Mouse (Mus musculus) limb, embryonic 12.5 days (tissue): ENCODE data around the gene Rbm38. TPM values are rescaled to one million over a fixed set of nuclear protein-coding genes. Genes with fewer than 3 reads are reported as not detected.

Source experiments
- ATAC-seq: fragments of 200-750 bp; cut with Nextera tagmentation; 2 replicates; pipeline ENCODE4 v1.8.0; 2017; ENCODE audit warnings: low read depth, moderate TSS enrichment; ENCODE audit not compliant: insufficient number of reproducible peaks, insufficient read depth, low FRiP score, low TSS enrichment
- H3K27ac ChIP-seq: fragments of 300-500 bp; sonication (generic); 2 replicates; pipeline ENCODE4 v1.5.1; 2016; ENCODE audit warnings: mild to moderate bottlenecking, moderate library complexity
- H3K27me3 ChIP-seq: fragments of 300-500 bp; sonication (generic); 2 replicates; pipeline ENCODE4 v1.6.1; 2016; ENCODE audit warnings: mild to moderate bottlenecking, moderate library complexity
- H3K36me3 ChIP-seq: fragments of 300-500 bp; sonication (generic); 2 replicates; pipeline ENCODE4 v1.6.1; 2016; ENCODE audit warnings: mild to moderate bottlenecking, moderate library complexity
- H3K4me1 ChIP-seq: fragments of 300-500 bp; sonication (generic); replicated peaks from 2 replicates; pipeline ENCODE4 v1.6.1; 2016
- H3K4me2 ChIP-seq: fragments of 300-500 bp; sonication (generic); 2 replicates; pipeline ENCODE4 v1.6.1; 2016; ENCODE audit warnings: mild to moderate bottlenecking, moderate library complexity
- H3K4me3 ChIP-seq: fragments of 300-500 bp; sonication (generic); replicated peaks from 2 replicates; pipeline ENCODE4 v1.5.1; 2016; ENCODE audit warnings: mild to moderate bottlenecking
- H3K9ac ChIP-seq: fragments of 300-500 bp; sonication (generic); replicated peaks from 2 replicates; pipeline ENCODE4 v1.6.1; 2016; ENCODE audit warnings: mild to moderate bottlenecking, moderate library complexity
- H3K9me3 ChIP-seq: fragments of 300-500 bp; sonication (generic); 2 replicates; pipeline ENCODE4 v1.6.1; 2016; ENCODE audit warnings: mild to moderate bottlenecking, moderate library complexity
- WGBS: fragments of 180-500 bp; shearing (Covaris S2); methylation state at CpG from one replicate; pipeline ENCODE4 v1.1.7; 2016; 5-methylcytosine and 5-hydroxymethylcytosine counted together
- polyA plus RNA-seq: library from polyadenylated mRNA; unstranded; fragments of >200 nt; fragmentation: Nextera tagmentation; extraction: Ambion mirVana; gene quantifications from 2 replicates; pipeline ENCODE4 v1.2.1, GENCODE M21; 2016

The Rbm38 gene
- polyA plus RNA-seq, 1 experiment from 2014 or later, result 40.1 TPM

DNA sequence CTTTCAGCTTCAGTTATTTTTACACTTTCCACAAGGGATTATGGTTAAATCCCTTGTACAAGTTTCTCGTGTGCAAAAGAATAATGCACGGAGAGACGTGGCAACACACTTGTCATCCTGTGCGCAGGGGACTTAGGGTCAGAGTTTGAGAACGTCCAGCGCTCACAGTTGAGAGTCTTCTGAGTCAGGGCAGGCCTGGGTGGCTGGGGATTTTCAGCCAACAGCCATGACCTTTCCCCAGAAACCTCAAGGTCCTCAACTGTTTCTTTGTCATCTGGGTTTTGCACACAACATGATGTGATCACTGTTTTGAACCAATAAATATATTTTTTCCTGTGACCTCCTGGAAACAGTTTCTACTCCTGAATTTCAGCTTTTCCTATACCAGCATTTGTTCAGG lies 30.1 kb upstream of the Rbm38 start:
- H3K36me3 ChIP-seq, result no peaks in the 10 kb centered on the region
- WGBS, result 76% methylated on average over 6 of the region's 6 CpGs
- ATAC-seq, result no peak

GRCm38 (mm10) chr2:172996207-172996606 lies 24.1 kb upstream of the Rbm38 start:
- no peak overlapping the region for H3K27ac ChIP-seq
- no peaks in the 10 kb centered on the region for H3K9me3 ChIP-seq

More for the DNA sequence above, 30.1 kb upstream of the Rbm38 start:
- no peak overlapping the region for H3K4me3 ChIP-seq
- no peak overlapping the region for H3K27ac ChIP-seq
- H3K27me3 ChIP-seq, result no peaks in the 10 kb centered on the region; the same call in none of the 2 replicates
- no peaks in the 10 kb centered on the region for H3K9me3 ChIP-seq
- H3K4me2 ChIP-seq, result no peak overlapping the region
- H3K9ac ChIP-seq, result no peak overlapping the region
- 0 out of 2 replicates have a peak, but pooled peaks cover 7% of the 10 kb centered on the region for H3K4me1 ChIP-seq

DNA sequence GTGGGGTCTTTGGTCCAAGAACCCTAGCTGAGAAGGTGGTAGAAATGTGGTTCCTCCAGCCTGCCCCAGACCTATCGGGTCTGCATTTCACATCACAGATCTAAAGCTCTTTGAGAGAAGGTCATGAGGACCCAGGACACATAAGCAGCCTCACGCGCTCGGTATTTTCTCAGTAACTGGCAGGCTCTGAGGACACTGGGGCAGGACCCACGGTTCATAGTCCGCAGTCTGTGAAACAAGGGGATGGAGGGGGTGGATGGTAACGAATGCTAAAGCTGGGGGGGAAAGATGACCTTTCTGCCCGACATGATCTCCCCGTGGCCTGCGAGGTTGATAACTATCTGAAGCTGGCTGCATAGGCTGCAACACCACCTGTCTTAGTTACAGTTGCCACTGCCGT lies 22.6 kb upstream of the Rbm38 start:
- H3K27me3 ChIP-seq, result no peaks in the 10 kb centered on the region; the same call in 1 of the 2 replicates
- ATAC-seq, result no peak
- no peak overlapping the region for H3K4me2 ChIP-seq
- no peak overlapping the region for H3K9ac ChIP-seq
- WGBS, result 66% methylated on average over 11 of the region's 11 CpGs
- no peaks in the 10 kb centered on the region for H3K9me3 ChIP-seq
- peaks cover 20% of the 10 kb centered on the region for H3K4me1 ChIP-seq
- H3K36me3 ChIP-seq, result peaks cover 9% of the 10 kb centered on the region
- no peak overlapping the region for H3K4me3 ChIP-seq
- H3K27ac ChIP-seq, result no peak overlapping the region

More at GRCm38 (mm10) chr2:172996207-172996606, 24.1 kb upstream of the Rbm38 start:
- H3K4me1 ChIP-seq, result peaks cover 11% of the 10 kb centered on the region; the same call in 1 of the 2 replicates
- no peak overlapping the region for H3K4me3 ChIP-seq
- H3K27me3 ChIP-seq, result no peaks in the 10 kb centered on the region; the same call in 1 of the 2 replicates
- H3K9ac ChIP-seq, result no peak overlapping the region
- H3K36me3 ChIP-seq, result no peaks in the 10 kb centered on the region
- WGBS, result 11% methylated on average over 4 of the region's 4 CpGs
- ATAC-seq, result no peak
- H3K4me2 ChIP-seq, result no peak overlapping the region

- Histone ChIP-seq H3K4me2 (no peak overlapping the region), H3K36me3 (peaks cover 16% of the 10 kb centered on the region), H3K4me1 (peaks cover 20% of the 10 kb centered on the region), H3K27me3 (no peaks in the 10 kb centered on the region; the same call in 1 of the 2 replicates), H3K27ac (no peak overlapping the region), H3K4me3 (no peak overlapping the region), H3K9ac (no peak overlapping the region), H3K9me3 (no peaks in the 10 kb centered on the region)
- 61% methylated on average over 7 of the region's 7 CpGs for whole genome bisulfite sequencing
- no peak for ATAC-seq
These were observed 21.8 kb upstream of the Rbm38 start for GRCm38 (mm10) chr2:172998478-172998877.

DNA sequence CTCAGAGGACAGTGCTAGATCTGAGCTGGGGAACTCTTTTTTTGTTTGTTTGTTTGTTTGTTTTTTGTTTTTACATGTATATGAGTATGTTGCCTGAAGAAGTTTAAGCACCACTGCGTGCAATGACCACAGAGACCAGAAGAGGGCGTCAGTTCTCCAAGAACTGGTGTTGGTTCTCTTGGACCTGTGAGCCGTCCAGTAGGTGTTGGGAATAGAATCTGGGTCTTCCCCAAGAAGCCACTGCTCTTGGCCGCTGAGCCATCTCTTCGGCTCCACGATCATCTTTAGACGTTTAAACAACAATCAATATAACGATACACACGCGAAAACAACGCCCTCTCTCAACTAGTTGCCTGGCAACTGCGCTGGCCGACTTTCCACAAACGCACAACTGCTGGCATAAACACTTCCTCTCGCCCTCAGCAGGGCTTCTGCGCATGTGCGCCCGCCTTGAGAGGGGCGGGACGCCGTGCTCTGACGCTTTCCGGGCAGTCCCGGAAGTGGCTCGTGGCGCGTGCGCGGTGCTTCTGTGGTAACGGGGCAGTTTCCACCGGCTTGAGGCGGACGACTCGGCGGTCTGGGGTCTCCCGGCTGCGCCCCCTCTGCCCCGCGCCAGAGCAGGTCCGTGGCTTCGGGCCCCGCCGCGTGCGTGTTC lies 20.5 kb upstream of the Rbm38 start, which contains the start of gene Rae1:
Gene Rae1 (plus strand): TSS at position 488 of the 655 bp plus-strand sequence.
- peaks cover 29% of the 10 kb centered on the region for H3K36me3 ChIP-seq
- no peaks in the 10 kb centered on the region; the same call in 1 of the 2 replicates for H3K27me3 ChIP-seq
- no peaks in the 10 kb centered on the region for H3K9me3 ChIP-seq
- peak within 1 kb of the TSS; percentile 92 for H3K4me2 ChIP-seq
- H3K27ac ChIP-seq, result peak within 1 kb of the TSS; percentile 95
- H3K4me1 ChIP-seq, result peaks cover 20% of the 10 kb centered on the region
- WGBS, result under 1% methylated on average over 45 of the region's 45 CpGs
- peak within 1 kb of the TSS; percentile 98 for H3K4me3 ChIP-seq
- peak; percentile 93 for ATAC-seq
- H3K9ac ChIP-seq, result peak within 1 kb of the TSS; percentile 97

- WGBS, result 1% methylated on average over 42 of the region's 42 CpGs
- no peaks in the 10 kb centered on the region for H3K9me3 ChIP-seq
These were observed 20.0 kb upstream of the Rbm38 start for GRCm38 (mm10) chr2:173000285-173000652.

DNA sequence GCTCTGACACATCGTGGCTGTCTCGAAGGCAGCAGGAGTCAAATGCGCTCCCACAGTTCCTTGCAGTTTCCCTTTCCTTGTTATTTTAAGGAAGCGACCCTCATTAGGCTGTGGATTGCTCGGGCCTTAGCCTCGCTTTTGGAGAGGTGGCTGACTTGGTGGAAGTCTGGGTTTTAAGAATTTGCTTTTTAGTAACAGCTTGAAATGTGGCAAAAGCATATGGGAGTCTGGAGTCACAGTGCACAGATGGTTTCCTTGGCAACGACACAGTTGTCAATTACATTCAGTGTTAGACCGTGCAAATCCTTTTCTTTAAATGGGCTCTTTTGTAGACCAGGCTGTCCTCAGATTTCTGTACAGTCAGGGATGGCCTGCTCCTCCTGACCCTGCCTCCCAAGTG lies 19.4 kb upstream of the Rbm38 start:
- H3K27me3 ChIP-seq, result no peaks in the 10 kb centered on the region; the same call in 1 of the 2 replicates
- H3K4me1 ChIP-seq, result peaks cover 16% of the 10 kb centered on the region
- peak overlapping the region; percentile 97 for H3K9ac ChIP-seq
- 23% methylated on average over 8 of the region's 8 CpGs for WGBS
- H3K4me2 ChIP-seq, result peak overlapping the region; percentile 92
- H3K36me3 ChIP-seq, result peaks cover 37% of the 10 kb centered on the region
- no peaks in the 10 kb centered on the region for H3K9me3 ChIP-seq
- peak overlapping the region; percentile 95; the same call in 1 of the 2 replicates for H3K27ac ChIP-seq
- peak overlapping the region; percentile 98 for H3K4me3 ChIP-seq
- ATAC-seq, result no peak

More at GRCm38 (mm10) chr2:173000285-173000652, 20.0 kb upstream of the Rbm38 start:
- ATAC-seq, result peak; percentile 81
- Histone ChIP-seq H3K4me3 (peak overlapping the region; percentile 98), H3K27me3 (no peaks in the 10 kb centered on the region; the same call in 1 of the 2 replicates), H3K36me3 (peaks cover 34% of the 10 kb centered on the region), H3K4me1 (peaks cover 20% of the 10 kb centered on the region), H3K9ac (peak overlapping the region; percentile 97), H3K27ac (peak overlapping the region; percentile 95), H3K4me2 (peak overlapping the region; percentile 92)

DNA sequence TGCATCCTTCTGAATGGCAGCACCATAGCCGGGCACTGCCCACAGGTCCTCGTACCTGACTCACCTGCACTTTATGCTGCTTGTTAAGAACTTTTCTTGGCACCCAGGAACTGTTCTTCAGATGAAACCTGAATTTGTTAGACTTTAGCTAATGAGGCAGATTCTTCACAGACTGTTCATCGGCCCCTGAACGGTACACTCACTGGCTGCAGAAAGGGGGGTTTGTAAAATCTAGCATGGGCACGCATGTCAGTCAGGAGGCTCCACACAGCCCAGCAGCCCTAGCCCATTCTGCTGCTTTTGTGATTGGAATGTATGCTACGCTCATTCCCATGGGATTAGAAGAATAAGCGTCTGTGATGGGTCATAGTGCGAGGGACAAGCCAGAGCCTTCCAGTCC lies 16.6 kb upstream of the Rbm38 start:
- Histone ChIP-seq H3K9ac (no peak overlapping the region), H3K9me3 (no peaks in the 10 kb centered on the region), H3K4me3 (no peak overlapping the region)

DNA sequence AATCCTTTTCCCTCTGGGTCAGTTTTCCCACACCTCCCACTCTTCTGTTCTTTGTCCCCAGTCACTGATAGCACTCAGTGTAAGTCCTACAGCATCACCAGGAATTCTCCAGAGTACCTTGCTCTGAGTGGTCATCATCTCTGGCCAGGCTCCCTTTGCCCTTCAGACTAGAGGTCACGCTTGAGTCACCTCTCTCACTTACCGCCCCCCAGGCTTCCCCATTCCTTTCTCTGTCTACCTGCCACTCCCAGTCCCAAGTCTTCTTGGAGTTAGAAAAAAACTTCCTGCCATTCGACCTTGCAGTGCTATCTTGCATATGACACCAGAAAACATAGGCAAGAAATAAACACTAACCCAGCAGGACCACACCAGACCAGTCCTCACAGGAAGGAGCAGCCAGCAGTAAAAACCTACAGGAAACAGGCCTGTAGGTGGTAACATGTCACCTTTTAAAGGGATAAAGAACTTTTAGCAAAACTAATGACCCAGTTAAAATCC lies 10.0 kb upstream of the Rbm38 start:
- H3K27me3 ChIP-seq, result no peaks in the 10 kb centered on the region
- no peaks in the 10 kb centered on the region for H3K9me3 ChIP-seq
- H3K4me2 ChIP-seq, result no peak overlapping the region
- H3K27ac ChIP-seq, result no peak overlapping the region
- 0 out of 2 replicates have a peak, but pooled peaks cover 3% of the 10 kb centered on the region for H3K4me1 ChIP-seq
- no peak for ATAC-seq
- WGBS, result 76% methylated on average over 3 of the region's 3 CpGs
- H3K9ac ChIP-seq, result no peak overlapping the region
- peaks cover 95% of the 10 kb centered on the region for H3K36me3 ChIP-seq
- H3K4me3 ChIP-seq, result no peak overlapping the region

More for the DNA sequence above, 16.6 kb upstream of the Rbm38 start:
- no peak overlapping the region for H3K4me2 ChIP-seq
- no peaks in the 10 kb centered on the region for H3K27me3 ChIP-seq
- no peak for ATAC-seq
- H3K27ac ChIP-seq, result no peak overlapping the region
- H3K36me3 ChIP-seq, result peaks cover 64% of the 10 kb centered on the region
- H3K4me1 ChIP-seq, result peaks cover 14% of the 10 kb centered on the region
- 95% methylated on average over 8 of the region's 8 CpGs for WGBS

DNA sequence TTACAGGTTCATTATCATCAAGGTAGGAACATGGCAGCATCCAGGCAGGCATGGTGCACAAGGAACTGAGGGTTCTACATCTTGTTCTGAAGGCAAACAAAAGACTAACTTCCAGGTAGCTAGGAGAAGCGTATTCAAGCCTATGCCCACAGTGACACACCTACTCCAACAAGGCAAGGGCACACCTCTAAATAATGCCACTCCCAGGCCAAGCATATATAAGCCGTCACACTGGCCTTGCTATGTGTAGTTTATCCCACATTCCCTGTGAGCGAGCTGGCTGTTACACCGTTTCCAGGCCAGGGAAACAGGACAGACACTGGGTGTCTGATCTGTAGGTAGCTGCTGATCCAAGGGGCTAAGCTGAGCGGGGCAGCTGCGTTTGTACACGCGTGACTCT lies 8.9 kb upstream of the Rbm38 start:
- H3K4me3 ChIP-seq, result no peak overlapping the region
- no peak overlapping the region for H3K9ac ChIP-seq
- no peak overlapping the region for H3K4me2 ChIP-seq
- no peaks in the 10 kb centered on the region for H3K27me3 ChIP-seq
- H3K36me3 ChIP-seq, result peaks cover 100% of the 10 kb centered on the region
- 94% methylated on average over 8 of the region's 8 CpGs for WGBS
- 0 out of 2 replicates have a peak, but pooled peaks cover 3% of the 10 kb centered on the region for H3K4me1 ChIP-seq
- no peak for ATAC-seq
- no peak overlapping the region for H3K27ac ChIP-seq
- H3K9me3 ChIP-seq, result no peaks in the 10 kb centered on the region

GRCm38 (mm10) chr2:173014741-173015287 lies 5.5 kb upstream of the Rbm38 start:
- Histone ChIP-seq H3K4me2 (no peak overlapping the region), H3K4me1 (peaks cover 15% of the 10 kb centered on the region), H3K27ac (no peak overlapping the region), H3K36me3 (peaks cover 66% of the 10 kb centered on the region), H3K27me3 (peaks cover 12% of the 10 kb centered on the region; the same call in 1 of the 2 replicates), H3K4me3 (no peak overlapping the region), H3K9ac (no peak overlapping the region), H3K9me3 (no peaks in the 10 kb centered on the region)
- WGBS, result 78% methylated on average over 7 of the region's 7 CpGs
- no peak for ATAC-seq
